Comparison of ENCODE assay signal across 19 mouse cellular contexts in the genomic region with DNA sequence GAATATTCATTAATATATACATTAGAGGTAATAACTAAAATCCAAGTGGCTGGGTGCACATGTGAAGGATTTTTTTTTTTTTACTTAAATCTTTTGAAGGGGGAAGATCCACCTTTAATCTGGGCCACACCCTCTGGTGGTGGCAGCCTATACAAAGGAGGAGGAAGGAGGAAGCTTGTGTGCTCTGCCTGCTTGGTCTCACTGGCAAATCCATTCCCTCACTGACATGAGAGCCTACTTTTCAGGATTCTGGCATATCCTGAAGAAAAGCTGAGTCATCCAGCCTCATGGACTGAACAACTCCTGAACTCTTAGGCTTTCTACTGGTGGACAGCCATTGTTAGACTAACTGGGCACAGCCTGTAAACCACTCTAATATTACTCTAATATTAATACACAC. TPM values are rescaled to one million over a fixed set of nuclear protein-coding genes. Genes with fewer than 3 reads are reported as not detected.
DNase-seq lines count a peak whose midpoint lies in the region; ATAC-seq and TF ChIP-seq lines count a peak whose summit lies in the region.
"Had no signal": no experiment of that assay in that cellular context is flagged by ENCODE, and none has a peak within 500 bp of the region (broad histone marks: within the 10 kb centered on the region; RNA-seq: fewer than 3 reads in every experiment).

No protein-coding gene starts in this region.

- no peaks in the 10 kb centered on the region for H3K4me1 ChIP-seq in midbrain, embryonic 11.5 days (ENCODE audit: control insufficient read depth, insufficient read depth, low read length)
- no peaks in the 10 kb centered on the region for H3K4me1 ChIP-seq in midbrain, embryonic 10.5 days
- 0 out of 2 replicates have a peak, but pooled peaks cover 3% of the 10 kb centered on the region for H3K4me1 ChIP-seq in hindbrain, embryonic 13.5 days (replicated peaks)
- H3K4me1 ChIP-seq: embryonic facial prominence, embryonic 13.5 days; hindbrain, embryonic 12.5 days; intestine, embryonic 15.5 days; limb, embryonic 13.5 days; midbrain, embryonic 15.5 days had no signal

- peak overlapping the region; percentile 20; the same call in 1 of the 2 replicates for H3K27ac ChIP-seq in gastrocnemius, adult 2 months
- H3K27ac ChIP-seq in midbrain, embryonic 11.5 days (ENCODE audit: low read depth, low read length) = no peak overlapping the region
- no peak overlapping the region for H3K27ac ChIP-seq in midbrain, embryonic 10.5 days (replicated peaks)
- no peak overlapping the region for H3K27ac ChIP-seq in hindbrain, embryonic 13.5 days
- H3K27ac ChIP-seq: embryonic facial prominence, embryonic 13.5 days; hindbrain, embryonic 12.5 days; intestine, embryonic 15.5 days; limb, embryonic 13.5 days; liver, embryonic 15.5 days; macrophage; midbrain, embryonic 15.5 days had no signal

- no peaks in the 10 kb centered on the region for H3K27me3 ChIP-seq in midbrain, embryonic 11.5 days (ENCODE audit: control insufficient read depth, insufficient read depth, low read length)
- H3K27me3 ChIP-seq in midbrain, embryonic 10.5 days (ENCODE audit: low read depth, poor library complexity, severe bottlenecking) = no peaks in the 10 kb centered on the region
- H3K27me3 ChIP-seq in hindbrain, embryonic 13.5 days = no peaks in the 10 kb centered on the region
- H3K27me3 ChIP-seq: embryonic facial prominence, embryonic 13.5 days; hindbrain, embryonic 12.5 days; intestine, embryonic 15.5 days; limb, embryonic 13.5 days; liver, embryonic 15.5 days; midbrain, embryonic 15.5 days had no signal

- no peak for TF ChIP-seq CTCF in gastrocnemius, adult 2 months (IDR thresholded peaks at IDR 0.05)

- intact Hi-C loops in gastrocnemius, adult 2 months (cut with DNase I) = loop anchor here (5.0 kb wide), 1 partner anchor 47 kb away; the partner anchor contains the start of gene Glg1

- no peak for DNase-seq in gastrocnemius, adult 2 months
- no peak for DNase-seq in gastrocnemius, postnatal 10 days
- peak; percentile 41 for DNase-seq in midbrain, embryonic 11.5 days (ENCODE audit: low spot score, missing footprints)
- DNase-seq in midbrain, embryonic 10.5 days (ENCODE audit: low spot score) = no peak
- DNase-seq in adipocyte (ENCODE audit: low spot score) = peak; percentile 63
- DNase-seq in liver = no peak
- DNase-seq: adrenal gland, postnatal 10 days; cerebellum, adult 18-20 months; kidney, postnatal 10 days; thymus, postnatal 14 days had no signal

- H3K36me3 ChIP-seq in midbrain, embryonic 11.5 days (ENCODE audit: control insufficient read depth, insufficient read depth, low read length) = no peaks in the 10 kb centered on the region
- H3K36me3 ChIP-seq in midbrain, embryonic 10.5 days = no peaks in the 10 kb centered on the region
- no peaks in the 10 kb centered on the region for H3K36me3 ChIP-seq in hindbrain, embryonic 13.5 days
- H3K36me3 ChIP-seq: embryonic facial prominence, embryonic 13.5 days; hindbrain, embryonic 12.5 days; intestine, embryonic 15.5 days; liver, embryonic 15.5 days; midbrain, embryonic 15.5 days had no signal

- no peaks in the 10 kb centered on the region for H3K9me3 ChIP-seq in midbrain, embryonic 11.5 days (ENCODE audit: control insufficient read depth, low read length)
- no peaks in the 10 kb centered on the region for H3K9me3 ChIP-seq in midbrain, embryonic 10.5 days (replicated peaks)
- H3K9me3 ChIP-seq in hindbrain, embryonic 13.5 days = no peaks in the 10 kb centered on the region
- H3K9me3 ChIP-seq: embryonic facial prominence, embryonic 13.5 days; hindbrain, embryonic 12.5 days; intestine, embryonic 15.5 days; limb, embryonic 13.5 days; liver, embryonic 15.5 days; midbrain, embryonic 15.5 days had no signal

- no peak overlapping the region for H3K4me3 ChIP-seq in gastrocnemius, adult 2 months
- no peak overlapping the region for H3K4me3 ChIP-seq in midbrain, embryonic 11.5 days (ENCODE audit: low read depth, low read length)
- H3K4me3 ChIP-seq in midbrain, embryonic 10.5 days = no peak overlapping the region
- H3K4me3 ChIP-seq in hindbrain, embryonic 13.5 days = no peak overlapping the region
- H3K4me3 ChIP-seq: embryonic facial prominence, embryonic 13.5 days; hindbrain, embryonic 12.5 days; intestine, embryonic 15.5 days; limb, embryonic 13.5 days; liver, embryonic 15.5 days; midbrain, embryonic 15.5 days had no signal

- ATAC-seq in midbrain, embryonic 11.5 days (ENCODE audit: low FRiP score) = no peak
- ATAC-seq in hindbrain, embryonic 13.5 days (ENCODE audit: low FRiP score) = no peak
- ATAC-seq in cerebellum, adult (ENCODE audit: insufficient number of reproducible peaks, low FRiP score, low TSS enrichment) = no peak
- ATAC-seq: intestine, embryonic 15.5 days; midbrain, embryonic 15.5 days had no signal

- no peak overlapping the region for H3K9ac ChIP-seq in midbrain, embryonic 11.5 days (ENCODE audit: low read length)
- H3K9ac ChIP-seq in hindbrain, embryonic 13.5 days = no peak overlapping the region
- H3K9ac ChIP-seq: embryonic facial prominence, embryonic 13.5 days; hindbrain, embryonic 12.5 days; intestine, embryonic 15.5 days; limb, embryonic 13.5 days; liver, embryonic 15.5 days; midbrain, embryonic 15.5 days had no signal

- no peak overlapping the region for H3K4me2 ChIP-seq in midbrain, embryonic 11.5 days
- H3K4me2 ChIP-seq in hindbrain, embryonic 13.5 days = no peak overlapping the region
- H3K4me2 ChIP-seq: embryonic facial prominence, embryonic 13.5 days; hindbrain, embryonic 12.5 days; intestine, embryonic 15.5 days; limb, embryonic 13.5 days; liver, embryonic 15.5 days; midbrain, embryonic 15.5 days had no signal

RNA-seq across cellular contexts. Expression of gene Glg1, which starts 49.1 kb away (rescaled TPM):
- total RNA-seq in gastrocnemius, adult 2 months (2021) = 10 to 100 TPM; 31.1 to 39.6 TPM
- total RNA-seq in gastrocnemius, postnatal 10 days (2021) = 10 to 100 TPM; 59.3 to 66.1 TPM
- 76.6 and 82.4 TPM in 2 replicates for polyA plus RNA-seq in midbrain, embryonic 11.5 days (2014; fragmentation: Nextera tagmentation; extraction: Ambion mirVana)
- polyA plus RNA-seq in midbrain, embryonic 10.5 days (2016; fragmentation: Nextera tagmentation; extraction: Ambion mirVana) = 65.1 and 66.7 TPM in 2 replicates
- polyA plus RNA-seq in hindbrain, embryonic 13.5 days (2015; fragmentation: Nextera tagmentation; extraction: Ambion mirVana) = 66.7 and 68.6 TPM in 2 replicates

Comparison
In these comparisons a context has a peak if more than half of its experiments do, and no peak if none do; other contexts are left out.
1. DNase-seq: peak in midbrain, embryonic 11.5 days (single experiment) and adipocyte (single experiment); none in gastrocnemius, adult 2 months (single experiment), gastrocnemius, postnatal 10 days (single experiment), midbrain, embryonic 10.5 days (single experiment) and liver (single experiment).